Mouse (Mus musculus) monocyte, adult 2 months (primary cell): ENCODE results near the gene Snx30.

Experiments
- DNase-seq, 2 experiments: peaks; one replicate each; pipeline ENCODE4 v3.0.0; 2022; ENCODE audit warnings: low spot score in 2 of 2, low read depth in 1 of 2

Gene Snx30

GRCm38 (mm10) chr4:59822119-59822518, 16.5 kb downstream of the Snx30 start:
- no peak for DNase-seq

DNA sequence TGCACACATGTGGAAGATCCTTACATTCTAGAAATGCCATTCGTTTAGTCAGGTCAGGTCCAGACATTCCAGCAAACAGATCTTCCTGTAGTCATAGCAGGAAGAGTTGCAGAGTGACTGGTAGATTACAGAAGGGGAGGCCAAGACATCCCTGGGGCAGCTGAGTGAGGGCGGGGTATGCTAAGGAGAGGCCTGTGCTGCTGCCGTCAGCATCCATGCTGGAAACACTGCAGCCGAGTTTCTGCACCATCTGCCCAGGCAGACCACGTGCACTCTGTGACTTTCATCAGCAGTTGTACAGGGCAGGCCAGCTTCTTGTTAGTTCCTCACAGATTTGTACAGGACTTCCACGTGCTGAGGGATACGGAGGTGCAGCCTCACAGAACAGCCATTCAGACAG, 17.8 kb downstream of the Snx30 start:
- no peak for DNase-seq

DNA sequence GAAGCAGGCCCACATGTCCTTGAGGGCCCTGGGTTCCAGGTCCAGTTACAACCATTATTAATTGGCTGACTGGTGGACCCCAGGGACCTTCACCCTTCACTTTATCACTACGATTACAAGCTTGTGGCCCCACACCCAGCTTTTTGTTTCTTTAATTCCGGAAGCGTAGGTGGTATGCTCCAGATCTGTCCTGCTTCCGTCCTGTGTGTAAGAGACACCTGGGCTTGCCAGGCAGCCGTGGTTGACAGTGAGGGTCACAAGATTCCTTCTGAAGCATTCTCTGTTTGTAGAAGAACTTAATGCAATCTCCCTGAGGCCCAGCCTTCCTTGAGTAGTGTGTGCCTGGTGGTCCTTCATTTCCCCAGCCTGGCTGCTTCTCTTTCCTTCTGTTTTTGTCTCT, 19.2 kb downstream of the Snx30 start:
- no peak for DNase-seq

DNA sequence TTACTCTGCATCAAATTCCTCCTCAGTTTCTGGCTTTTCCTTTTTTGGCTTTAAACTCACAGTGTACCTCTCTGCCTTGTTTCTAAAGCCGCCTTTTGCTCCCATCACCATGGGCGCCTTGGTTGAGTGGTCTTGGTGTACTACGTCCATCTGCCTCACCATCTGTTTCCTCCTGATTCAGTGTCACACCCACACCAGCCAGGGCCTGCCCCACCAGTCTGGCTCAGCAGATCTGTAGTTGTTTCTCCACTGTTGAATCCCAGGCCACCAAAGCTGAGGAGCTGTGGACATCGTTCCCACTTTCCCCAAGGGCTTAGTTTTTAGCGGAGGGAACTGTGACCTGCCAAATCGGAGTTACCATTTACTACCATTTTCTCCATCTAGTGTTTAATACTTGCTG, 20.0 kb downstream of the Snx30 start:
- DNase-seq, result no peak

DNA sequence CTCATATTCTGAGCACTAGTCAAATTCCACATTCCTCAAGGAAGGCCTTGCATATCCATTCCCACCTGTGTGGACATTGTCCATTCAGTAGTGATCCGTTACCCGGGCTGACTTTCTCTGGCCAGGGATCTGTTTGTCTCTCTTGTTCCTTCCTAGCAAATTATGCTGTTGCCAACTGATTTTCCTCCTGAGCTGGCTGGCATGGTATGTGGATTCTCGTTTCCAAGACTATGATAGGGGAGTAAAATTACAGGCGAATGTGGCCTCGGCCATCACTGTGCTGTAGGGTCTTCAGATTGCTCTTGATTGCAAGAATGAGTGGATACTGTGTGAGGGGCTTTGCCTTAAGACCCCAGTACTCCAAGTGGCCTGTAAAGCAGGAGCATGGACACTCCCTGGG, 20.7 kb downstream of the Snx30 start:
- no peak for DNase-seq

DNA sequence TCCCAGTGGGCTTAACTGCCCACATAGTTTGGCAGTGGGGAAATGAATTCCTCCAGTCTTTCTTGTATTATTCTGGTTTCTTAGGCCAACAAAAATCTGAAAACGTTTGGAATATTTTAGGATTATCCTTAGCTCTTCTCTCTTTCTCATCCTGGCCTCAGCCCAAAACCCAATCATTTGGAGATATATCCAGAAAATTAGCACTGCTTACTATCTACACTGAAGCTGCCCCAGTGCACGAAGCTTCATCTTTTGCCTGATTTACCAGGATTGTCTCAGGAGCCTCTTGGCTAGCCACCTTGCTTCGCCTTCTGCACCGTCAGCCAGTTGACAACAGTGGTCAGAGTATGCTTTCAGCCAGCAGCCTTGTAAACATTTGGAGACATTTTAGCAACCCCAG, 23.4 kb downstream of the Snx30 start:
- no peak for DNase-seq

- DNase-seq, result no peak
Measured at GRCm38 (mm10) chr4:59831038-59831437, 25.4 kb downstream of the Snx30 start.

GRCm38 (mm10) chr4:59832810-59833209, 27.2 kb downstream of the Snx30 start:
- no peak for DNase-seq

- peak in 1 of 2 experiments; percentile 19 for DNase-seq
Measured at GRCm38 (mm10) chr4:59837659-59838058, 32.0 kb downstream of the Snx30 start.

DNA sequence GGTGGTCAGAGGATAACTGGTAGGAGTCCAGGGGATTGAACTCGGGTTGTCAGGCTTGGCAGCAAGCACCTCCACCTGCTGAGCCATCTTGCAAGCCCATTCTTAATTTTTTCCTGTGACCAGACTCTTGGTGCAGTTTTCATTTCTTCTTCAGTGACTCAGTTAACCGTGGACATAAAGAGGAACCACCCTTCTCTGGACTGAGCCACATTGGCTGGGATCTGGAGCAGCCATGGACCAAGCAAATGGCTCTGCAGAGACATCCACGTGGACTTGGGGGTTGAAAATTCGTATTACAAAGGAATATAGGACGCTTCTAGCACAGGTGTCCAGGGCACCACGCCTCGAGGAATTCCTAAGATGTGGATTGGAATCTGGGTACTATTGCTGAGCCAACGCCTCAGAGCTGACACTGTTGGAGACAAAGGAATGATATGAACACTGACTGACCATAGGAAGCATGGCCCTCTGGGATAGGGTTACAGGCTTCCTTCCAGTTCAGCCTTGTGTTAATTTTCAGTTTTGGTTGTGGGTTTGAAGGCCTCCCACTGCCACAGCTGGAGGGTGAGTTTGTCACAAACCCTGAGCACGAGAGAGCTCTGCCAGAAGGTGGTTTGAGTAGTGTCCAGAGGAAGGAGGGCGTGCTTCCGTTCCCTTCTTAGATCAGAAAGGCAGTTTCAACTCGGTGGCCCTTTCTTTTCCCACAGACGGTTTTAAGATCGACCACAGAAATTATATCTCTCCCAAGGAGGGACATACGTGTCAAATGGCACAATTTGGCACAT, 39.0 kb downstream of the Snx30 start:
- no peak for DNase-seq

DNA sequence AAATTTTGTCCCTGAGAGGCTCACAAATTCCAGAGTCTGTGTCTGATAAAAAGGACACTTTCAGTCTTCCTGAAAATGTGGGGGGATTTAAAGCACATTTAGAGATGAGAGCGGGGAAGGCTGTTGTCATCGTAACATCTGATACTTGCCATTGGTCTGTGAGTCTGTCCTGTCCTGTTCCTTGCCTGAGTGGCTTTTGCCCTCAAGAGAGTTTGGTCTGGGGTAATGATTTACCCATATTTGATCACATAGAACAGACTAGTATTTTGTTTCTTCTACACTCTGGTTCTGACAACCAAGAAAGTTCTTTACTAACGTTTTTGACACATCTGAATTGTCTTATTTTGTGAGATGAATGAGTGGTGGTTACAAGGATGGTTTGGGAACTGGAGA, 39.6 kb downstream of the Snx30 start:
- no peak for DNase-seq

- no peak for DNase-seq
Measured at GRCm38 (mm10) chr4:59847447-59847846, 41.8 kb downstream of the Snx30 start.

DNA sequence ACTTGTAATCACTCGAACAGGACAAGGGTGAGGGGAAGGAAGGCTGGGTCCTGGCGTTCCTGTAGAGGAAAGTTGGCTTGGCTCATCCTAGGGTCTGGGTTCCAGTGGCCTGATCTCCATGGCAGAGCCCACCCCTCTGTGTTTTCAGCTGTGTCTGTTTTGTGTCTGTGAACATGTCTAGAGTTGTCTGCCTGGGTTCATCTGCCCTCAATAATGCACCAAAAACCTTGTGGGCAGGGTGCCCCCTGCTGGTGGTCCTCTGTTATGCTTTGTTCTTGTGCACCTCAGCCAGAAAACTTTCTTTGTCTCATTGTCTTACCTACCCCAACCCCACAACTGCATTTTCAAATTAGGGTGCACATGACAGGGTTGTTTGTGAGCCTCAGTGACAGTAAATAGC, 44.5 kb downstream of the Snx30 start:
- peak; percentile 24 to 70 for DNase-seq

DNA sequence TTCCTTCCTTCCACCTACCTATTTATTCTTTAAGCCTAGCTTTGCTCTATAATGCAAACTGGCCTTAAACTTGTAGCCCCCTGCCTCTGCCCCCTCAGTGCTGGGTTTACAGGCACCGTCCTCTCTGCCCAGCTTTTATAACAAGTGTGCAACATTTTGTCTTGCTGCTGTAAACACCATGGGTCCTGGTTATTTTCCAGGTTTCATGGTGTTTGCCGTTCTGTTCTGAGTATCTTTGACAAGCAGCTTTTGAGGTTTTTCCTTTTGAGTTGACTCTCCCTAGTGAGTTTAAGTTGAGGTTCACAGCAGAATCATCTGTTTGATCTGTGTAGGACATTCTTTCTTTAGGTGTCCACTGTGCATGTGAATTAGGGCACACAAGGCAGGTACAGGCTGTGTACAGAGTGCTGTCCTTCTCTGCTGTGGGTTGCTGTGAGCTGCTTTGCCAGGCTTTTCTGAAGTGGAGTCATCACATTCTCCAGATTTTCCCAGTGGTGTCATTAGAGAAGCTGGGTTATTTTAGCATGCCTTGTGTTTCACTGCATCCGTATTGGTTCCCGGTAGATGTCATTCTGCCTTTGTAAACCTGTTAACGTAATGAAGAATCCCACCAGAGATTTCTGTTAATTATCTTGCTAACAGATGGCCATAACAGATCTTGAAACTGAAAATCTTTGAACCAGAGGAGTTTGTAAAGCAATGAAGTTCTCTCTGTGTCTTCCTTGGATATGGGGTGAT, 45.4 kb downstream of the Snx30 start:
- no peak for DNase-seq

DNA sequence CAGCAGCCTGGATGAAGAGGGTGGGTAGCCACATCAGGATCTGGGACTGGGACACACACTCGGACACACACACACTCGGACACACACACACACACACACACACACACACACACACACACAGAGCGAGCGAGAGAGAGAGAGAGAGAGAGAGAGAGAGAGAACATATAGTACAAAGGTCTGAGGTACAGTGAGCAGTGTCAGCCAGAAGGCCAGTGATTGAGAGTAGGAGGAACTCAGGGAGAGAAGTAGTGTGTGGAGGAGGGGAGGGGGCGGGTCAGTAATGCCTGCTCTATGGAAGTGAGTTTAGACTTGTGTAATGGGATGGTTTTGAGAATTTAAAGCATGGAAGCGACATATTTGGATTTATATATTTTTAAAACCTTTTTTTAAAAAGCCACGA, 47.5 kb downstream of the Snx30 start:
- no peak for DNase-seq

GRCm38 (mm10) chr4:59859693-59860425, 54.2 kb downstream of the Snx30 start:
- DNase-seq, result no peak

DNA sequence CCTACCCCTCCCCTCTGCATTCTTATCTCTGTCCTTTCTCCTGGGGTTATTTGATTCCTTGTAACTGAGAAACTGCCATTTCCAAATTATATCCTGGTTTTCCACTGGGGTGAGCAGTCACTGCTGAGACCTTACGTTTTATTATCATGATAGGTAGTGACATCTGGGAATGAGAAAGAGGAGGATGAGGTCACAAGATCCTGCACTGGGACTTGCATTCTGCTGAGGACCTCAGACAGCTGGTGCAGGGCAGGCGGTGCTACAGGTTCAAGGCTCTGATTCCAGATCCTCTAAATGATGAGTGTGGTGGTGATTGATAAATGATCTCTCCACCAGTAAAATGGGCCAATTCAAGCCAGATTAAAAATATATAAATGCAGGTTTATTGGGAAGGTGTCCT, 54.8 kb downstream of the Snx30 start:
- DNase-seq, result no peak

- no peak for DNase-seq
Measured at GRCm38 (mm10) chr4:59861871-59862270, 56.2 kb downstream of the Snx30 start.

- no peak for DNase-seq
Measured at GRCm38 (mm10) chr4:59862335-59862734, 56.7 kb downstream of the Snx30 start.

- peak; percentile 33 to 45 for DNase-seq
Measured at GRCm38 (mm10) chr4:59863869-59864268, 58.2 kb downstream of the Snx30 start.

GRCm38 (mm10) chr4:59868086-59868485, 62.4 kb downstream of the Snx30 start:
- DNase-seq, result no peak

DNA sequence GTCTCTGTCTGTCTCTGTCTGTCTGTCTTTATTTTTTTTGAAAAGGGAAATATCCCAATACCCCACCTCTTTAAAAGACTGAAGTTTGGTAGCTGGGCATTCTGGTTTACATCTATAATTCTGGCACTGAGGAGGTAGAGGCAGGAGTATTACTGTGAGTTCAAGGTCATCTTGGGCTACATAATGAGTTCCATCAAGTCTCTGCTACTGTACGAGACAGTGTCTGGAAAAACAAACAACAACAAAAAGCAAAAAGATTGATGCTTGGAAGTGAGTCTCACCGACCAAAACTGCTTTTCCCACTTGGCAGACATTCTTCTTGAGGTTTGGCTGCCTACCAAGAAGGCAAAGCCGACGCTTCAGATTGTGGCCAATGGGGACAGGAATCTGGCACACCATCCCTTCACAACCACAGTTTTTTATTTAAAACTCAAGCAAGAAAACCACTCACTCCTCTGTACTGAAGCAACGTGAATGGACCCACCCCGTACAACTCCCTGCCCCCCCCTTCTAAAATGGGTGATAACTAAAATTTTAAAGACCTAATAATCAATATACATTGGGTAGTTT, 63.9 kb downstream of the Snx30 start:
- no peak for DNase-seq
